Mouse (Mus musculus) C2C12 (cell line): ENCODE measurements around the gene Elp1. TPM values are rescaled to one million over a fixed set of nuclear protein-coding genes. Genes with fewer than 3 reads are reported as not detected.

Source experiments
- H3K27me3 ChIP-seq: one replicate; pipeline ENCODE4 v1.6.1; 2011; ENCODE audit not compliant: control insufficient read depth, insufficient read depth, insufficient read length
- H3K36me3 ChIP-seq: one replicate; pipeline ENCODE4 v1.6.1; 2011; ENCODE audit not compliant: control insufficient read depth, insufficient read depth
- H3K4me3 ChIP-seq: one replicate; pipeline ENCODE4 v1.5.1; 2011; ENCODE audit warnings: mild to moderate bottlenecking, control low read depth; ENCODE audit not compliant: poor library complexity, insufficient read depth, severe bottlenecking
- H3K79me2 ChIP-seq: one replicate; pipeline ENCODE4 v1.6.1; 2011; ENCODE audit not compliant: control insufficient read depth, insufficient read depth
- H3K79me3 ChIP-seq: one replicate; pipeline ENCODE4 v1.6.1; 2011; ENCODE audit warnings: low read depth, control low read depth
- H3ac ChIP-seq: one replicate; pipeline ENCODE3; 2011; ENCODE audit warnings: low read depth; ENCODE audit not compliant: control insufficient read depth, insufficient read length
- CEBPB ChIP-seq: IDR thresholded peaks from one replicate; pipeline ENCODE4 v1.6.1; 2011; ENCODE audit warnings: low read depth, mild to moderate bottlenecking, control low read depth, moderate library complexity
- CTCF ChIP-seq: IDR thresholded peaks from one replicate; pipeline ENCODE4 v1.5.1; 2011; ENCODE audit not compliant: control insufficient read depth, insufficient read depth, insufficient read length
- FOSL1 ChIP-seq: IDR thresholded peaks from one replicate; pipeline ENCODE4 v1.8.0; 2011; ENCODE audit warnings: mild to moderate bottlenecking, low read length; ENCODE audit not compliant: poor library complexity, insufficient read depth, severe bottlenecking
- MAX ChIP-seq: IDR thresholded peaks from one replicate; pipeline ENCODE4 v1.6.1; 2011; ENCODE audit warnings: mild to moderate bottlenecking, control low read depth
- MYOD1 ChIP-seq: IDR thresholded peaks from one replicate; pipeline ENCODE4 v1.6.1; 2011; ENCODE audit warnings: low read depth; ENCODE audit not compliant: control insufficient read depth, insufficient read length
- MYOG ChIP-seq: IDR thresholded peaks from one replicate; pipeline ENCODE4 v1.6.1; 2011; ENCODE audit not compliant: control insufficient read depth, insufficient read length; ENCODE audit errors: extremely low read depth
- USF1 ChIP-seq: IDR thresholded peaks from one replicate; pipeline ENCODE4 v1.6.1; 2011; ENCODE audit warnings: low read depth, mild to moderate bottlenecking, control low read depth, moderate library complexity
- polyA plus RNA-seq: library from polyadenylated mRNA; unstranded; fragments of >200 nt; fragmentation: generic; extraction: Trizol; gene quantifications from one replicate; pipeline ENCODE4 v1.2.1, GENCODE M21; 2012; ENCODE audit warnings: missing spikeins

Elp1 gene
- polyA plus RNA-seq, 1 experiment, result 27.2 TPM

DNA sequence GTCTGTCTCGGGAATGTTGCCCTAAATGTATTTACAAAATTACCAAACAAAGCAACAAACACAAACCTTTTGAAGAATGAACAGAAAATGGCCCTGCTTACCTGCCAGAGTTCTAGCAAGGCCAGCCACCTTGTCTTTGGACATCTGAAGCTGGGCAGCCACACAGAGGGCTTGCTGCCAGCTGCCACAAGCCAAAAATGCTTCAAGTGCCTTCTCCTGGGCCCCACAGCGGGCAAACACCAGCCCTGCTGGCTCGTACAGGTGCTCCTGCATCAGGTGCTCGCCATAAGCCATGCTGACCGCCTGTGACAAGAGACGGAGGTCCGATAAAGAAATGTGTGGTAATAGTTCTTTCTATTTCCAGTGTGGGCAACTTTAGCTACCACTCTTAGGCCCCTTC, 33.2 kb downstream of the Elp1 start:
- Histone ChIP-seq H3K79me3 (no peaks in the 10 kb centered on the region), H3ac (no peak overlapping the region), H3K27me3 (no peaks in the 10 kb centered on the region), H3K4me3 (no peak overlapping the region), H3K79me2 (no peaks in the 10 kb centered on the region), H3K36me3 (peaks cover 84% of the 10 kb centered on the region)
- TF ChIP-seq CTCF (no peak), CEBPB (no peak), MYOG (no peak), FOSL1 (no peak), USF1 (no peak), MYOD1 (no peak), MAX (no peak)

DNA sequence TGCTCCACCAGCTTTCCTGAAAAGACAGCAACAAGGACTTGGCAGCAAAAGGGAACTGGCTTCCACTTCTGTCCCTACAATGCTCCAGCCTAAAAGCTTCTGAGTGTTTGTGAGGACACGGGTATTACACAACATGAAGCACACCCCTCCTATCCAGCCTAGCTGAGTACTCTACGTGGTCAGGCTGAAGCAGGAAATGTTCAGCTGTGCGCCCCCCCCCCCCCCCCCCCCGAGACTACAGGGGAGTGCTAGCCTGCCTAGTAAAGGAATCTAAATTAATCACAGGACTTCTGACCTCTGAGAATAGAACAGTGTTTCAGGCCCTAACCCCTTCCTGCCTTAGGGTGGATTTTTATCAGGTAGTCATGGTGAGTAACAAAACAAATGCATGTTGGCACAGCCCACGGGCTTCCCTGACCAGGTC, 34.3 kb downstream of the Elp1 start:
- H3K27me3 ChIP-seq, result no peaks in the 10 kb centered on the region
- H3K79me2 ChIP-seq, result no peaks in the 10 kb centered on the region
- TF ChIP-seq MYOG (no peak), MAX (no peak), CTCF (no peak), USF1 (no peak), CEBPB (no peak), MYOD1 (no peak), FOSL1 (no peak)
- H3ac ChIP-seq, result no peak overlapping the region
- H3K36me3 ChIP-seq, result peaks cover 82% of the 10 kb centered on the region
- H3K79me3 ChIP-seq, result no peaks in the 10 kb centered on the region
- H3K4me3 ChIP-seq, result no peak overlapping the region

DNA sequence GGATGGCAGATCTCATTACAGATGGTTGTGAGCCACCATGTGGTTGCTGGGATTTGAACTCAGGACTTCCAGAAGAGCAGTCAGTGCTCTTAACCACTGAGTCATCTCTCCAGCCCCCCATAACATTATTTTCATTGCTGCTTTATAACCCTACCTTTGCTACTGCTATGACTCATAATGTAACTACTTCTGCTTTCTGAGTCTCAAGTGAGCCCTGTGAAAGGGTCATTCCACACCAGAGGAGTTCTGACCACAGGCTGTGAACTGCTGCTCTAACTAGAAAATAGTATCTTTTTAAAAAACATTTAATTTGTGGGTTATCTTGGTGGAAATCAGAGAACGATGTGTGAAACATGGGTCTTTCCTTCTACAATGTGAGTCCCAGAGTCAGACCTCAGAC, 44.4 kb downstream of the Elp1 start:
- H3K36me3 ChIP-seq, result peaks cover 65% of the 10 kb centered on the region
- TF ChIP-seq MYOD1 (no peak), USF1 (no peak), CTCF (no peak), CEBPB (no peak)
- no peaks in the 10 kb centered on the region for H3K79me3 ChIP-seq
- no peaks in the 10 kb centered on the region for H3K79me2 ChIP-seq
- no peak overlapping the region for H3K4me3 ChIP-seq
- H3K27me3 ChIP-seq, result no peaks in the 10 kb centered on the region
- H3ac ChIP-seq, result no peak overlapping the region

- no peak overlapping the region for H3K4me3 ChIP-seq
- no peaks in the 10 kb centered on the region for H3K79me3 ChIP-seq
- no peak for TF ChIP-seq MAX
- no peaks in the 10 kb centered on the region for H3K27me3 ChIP-seq
- peaks cover 66% of the 10 kb centered on the region for H3K36me3 ChIP-seq
- no peaks in the 10 kb centered on the region for H3K79me2 ChIP-seq
- no peak overlapping the region for H3ac ChIP-seq
These were observed 45.0 kb downstream of the Elp1 start for GRCm38 (mm10) chr4:56756966-56757600.

GRCm38 (mm10) chr4:56756021-56756420, 46.1 kb downstream of the Elp1 start:
- Histone ChIP-seq H3ac (no peak overlapping the region), H3K79me2 (no peaks in the 10 kb centered on the region), H3K4me3 (no peak overlapping the region), H3K27me3 (no peaks in the 10 kb centered on the region), H3K36me3 (peaks cover 72% of the 10 kb centered on the region), H3K79me3 (no peaks in the 10 kb centered on the region)
- TF ChIP-seq MYOD1 (no peak), CEBPB (no peak), FOSL1 (no peak), MYOG (no peak), USF1 (no peak), MAX (no peak), CTCF (no peak)

GRCm38 (mm10) chr4:56747456-56747855, 54.7 kb downstream of the Elp1 start:
- peaks cover 64% of the 10 kb centered on the region for H3K36me3 ChIP-seq
- no peak for TF ChIP-seq FOSL1
- no peak for TF ChIP-seq MYOD1
- no peak for TF ChIP-seq MAX
- no peak for TF ChIP-seq CEBPB
- no peak for TF ChIP-seq MYOG
- no peak for TF ChIP-seq USF1
- TF ChIP-seq CTCF, result no peak
- H3ac ChIP-seq, result no peak overlapping the region
- H3K27me3 ChIP-seq, result no peaks in the 10 kb centered on the region
- no peaks in the 10 kb centered on the region for H3K79me3 ChIP-seq
- H3K4me3 ChIP-seq, result no peak overlapping the region
- no peaks in the 10 kb centered on the region for H3K79me2 ChIP-seq
